Mouse (Mus musculus) right cerebral cortex, postnatal 36 days (tissue): ENCODE results near the gene Hydin.

Source experiments
- DNase-seq, 2 experiments: peaks; one replicate each; pipeline ENCODE4 v3.0.0; 2022; ENCODE audit warnings: low spot score in 2 of 2, mixed read lengths in 1 of 2

Hydin gene

DNA sequence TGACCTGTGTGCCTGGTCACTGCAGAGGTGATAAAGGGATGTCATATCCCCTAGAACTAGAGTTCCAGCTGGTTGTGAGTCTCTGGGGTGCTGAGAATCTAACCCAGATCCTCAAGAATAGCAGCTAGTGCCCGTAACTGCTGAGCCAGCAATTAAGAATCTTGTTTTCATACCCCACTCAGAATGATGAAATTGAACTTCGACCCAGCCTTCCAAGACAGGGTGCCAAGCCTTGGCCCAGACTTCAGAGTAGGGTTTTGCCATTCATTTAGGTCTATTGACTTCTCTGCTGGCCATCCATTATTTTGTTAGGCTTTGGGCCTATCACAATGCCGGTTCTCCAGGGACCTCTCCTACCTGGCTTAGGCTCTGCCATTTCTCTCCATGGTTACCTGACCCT is 367.0 kb downstream of the Hydin start:
- DNase-seq, result no peak

DNA sequence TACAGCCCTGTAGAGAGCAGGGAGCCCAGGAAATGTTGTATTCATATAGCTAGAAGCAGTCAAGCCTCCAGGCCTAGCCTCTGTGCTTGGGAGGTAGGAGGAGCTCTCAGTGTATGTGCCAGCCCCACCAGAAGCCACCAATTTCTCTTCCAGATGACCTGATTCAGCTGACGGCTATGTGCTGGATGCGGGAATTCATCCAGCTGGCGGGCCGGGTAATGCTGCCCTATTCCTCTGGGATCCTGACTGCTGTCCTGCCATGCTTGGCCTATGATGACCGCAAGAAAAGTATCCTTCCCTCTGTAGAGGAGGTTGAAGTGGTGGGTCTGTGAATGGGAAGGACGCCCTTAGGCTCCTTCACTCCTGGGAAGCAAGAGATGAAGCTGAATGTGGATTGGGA is 369.4 kb downstream of the Hydin start:
- no peak for DNase-seq

DNA sequence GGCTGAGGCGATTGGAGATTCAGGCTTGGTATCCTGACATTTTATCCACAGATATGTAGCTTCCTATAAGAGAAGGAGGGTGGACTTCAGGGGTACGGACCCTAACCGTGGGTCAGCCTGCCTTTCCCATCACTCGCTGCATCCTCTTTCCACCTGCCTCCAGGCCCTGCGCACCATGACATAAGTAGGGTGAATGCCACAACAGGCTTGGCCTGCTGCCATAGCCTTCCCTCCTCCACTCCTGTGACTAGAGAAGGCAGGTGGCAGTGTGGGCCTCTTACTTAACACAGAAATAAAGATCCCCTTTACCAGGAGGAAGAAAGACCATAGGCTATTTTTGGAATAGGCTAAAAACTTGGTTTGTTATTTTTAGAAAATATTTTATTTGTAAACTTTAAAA is 375.6 kb downstream of the Hydin start:
- DNase-seq, result no peak

DNA sequence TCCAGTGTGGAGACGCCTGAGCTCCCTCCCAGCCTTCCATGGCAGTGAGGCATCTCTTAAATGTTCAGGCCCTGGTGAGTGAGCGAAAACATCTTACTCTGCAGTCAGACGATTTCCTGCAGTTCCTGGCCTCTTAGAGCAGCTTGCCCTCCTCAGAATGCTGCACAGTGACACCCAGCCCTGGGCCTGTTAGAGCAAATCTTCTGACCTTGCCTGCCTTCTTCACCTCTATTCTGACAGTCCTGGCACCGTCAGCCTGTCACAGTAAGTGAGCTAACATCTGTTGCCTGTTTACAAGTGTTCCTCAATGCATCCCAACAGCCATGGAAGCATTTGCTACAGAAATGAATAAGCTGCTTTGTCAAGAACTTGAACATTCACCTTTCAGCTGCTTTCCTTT is 376.4 kb downstream of the Hydin start:
- no peak for DNase-seq

DNA sequence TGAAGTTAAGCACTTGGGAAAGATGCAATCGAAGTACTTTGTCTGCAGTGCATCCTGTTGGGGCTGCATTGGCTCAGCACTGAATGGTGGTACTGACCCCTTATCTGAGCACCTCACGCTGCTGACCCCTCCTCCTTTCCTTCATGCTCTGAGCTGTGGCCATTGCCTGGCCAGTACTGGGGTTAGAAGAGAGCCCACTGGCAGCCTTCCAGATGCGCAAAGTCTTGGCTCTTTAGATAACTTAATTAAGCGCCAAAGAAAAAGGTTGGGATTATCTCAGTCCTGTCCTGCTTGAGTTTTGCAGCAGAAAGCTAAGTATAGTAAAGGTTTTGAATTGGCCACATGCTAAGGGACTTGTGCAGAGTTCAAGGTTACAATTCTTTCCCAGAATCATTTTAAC is 377.6 kb downstream of the Hydin start:
- no peak for DNase-seq

DNA sequence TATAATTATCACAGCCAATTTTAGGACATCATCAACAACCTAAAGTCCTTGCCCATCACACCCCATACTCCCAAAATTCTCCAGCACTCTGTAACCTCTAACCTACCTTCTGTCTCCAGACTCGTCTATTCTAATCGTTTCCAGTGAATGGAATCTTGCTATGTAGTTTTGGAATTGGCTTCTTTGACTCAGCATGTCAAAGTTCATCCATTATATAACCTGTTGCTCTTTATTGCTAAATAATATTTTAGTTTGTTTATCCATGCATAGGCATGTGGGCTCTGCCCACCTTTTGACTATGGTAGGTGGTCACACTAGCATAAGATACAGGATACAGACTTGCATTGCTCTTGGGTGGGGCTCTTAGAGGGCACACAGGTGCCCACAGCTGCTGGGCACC is 378.1 kb downstream of the Hydin start:
- DNase-seq, result no peak

DNA sequence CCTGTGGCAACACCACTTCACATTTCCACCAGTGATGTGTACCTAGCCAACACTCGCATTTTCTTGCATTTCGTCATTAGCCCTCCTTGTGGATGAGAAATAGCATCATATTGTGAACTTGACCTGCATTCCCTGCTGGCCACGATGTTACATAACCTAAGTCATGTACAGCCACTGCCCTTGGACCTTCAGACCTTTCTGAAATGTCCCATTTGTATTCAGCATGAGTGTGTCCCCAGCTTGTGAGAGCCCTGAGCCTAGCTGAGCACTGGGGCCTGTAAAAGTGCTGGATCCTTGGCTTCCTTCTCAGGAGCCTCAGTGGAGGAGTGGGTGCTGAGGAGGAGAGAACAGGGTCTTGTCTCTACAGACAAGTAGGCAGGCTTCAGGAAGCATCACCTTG is 378.6 kb downstream of the Hydin start:
- no peak for DNase-seq

DNA sequence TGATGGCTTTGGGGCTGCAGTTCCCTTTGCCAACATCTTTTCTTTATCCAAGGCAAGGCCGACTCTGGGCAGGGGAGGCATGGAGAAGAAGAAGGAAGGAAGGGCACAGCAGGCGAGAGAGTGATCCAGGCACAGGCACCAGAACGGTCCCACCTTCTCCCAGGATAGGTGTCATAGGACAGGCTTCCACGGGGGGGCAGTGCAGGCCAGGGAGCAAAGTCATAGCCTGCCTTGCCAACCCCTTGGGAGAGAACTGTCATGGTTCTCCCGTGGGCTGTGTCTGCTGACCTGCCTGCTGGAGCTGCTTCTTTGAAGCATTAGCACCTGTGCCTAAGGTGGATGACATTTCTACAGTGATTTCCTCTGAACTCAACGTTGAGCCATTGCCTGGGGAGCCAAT is 379.3 kb downstream of the Hydin start:
- peak; percentile 40 to 48 for DNase-seq

DNA sequence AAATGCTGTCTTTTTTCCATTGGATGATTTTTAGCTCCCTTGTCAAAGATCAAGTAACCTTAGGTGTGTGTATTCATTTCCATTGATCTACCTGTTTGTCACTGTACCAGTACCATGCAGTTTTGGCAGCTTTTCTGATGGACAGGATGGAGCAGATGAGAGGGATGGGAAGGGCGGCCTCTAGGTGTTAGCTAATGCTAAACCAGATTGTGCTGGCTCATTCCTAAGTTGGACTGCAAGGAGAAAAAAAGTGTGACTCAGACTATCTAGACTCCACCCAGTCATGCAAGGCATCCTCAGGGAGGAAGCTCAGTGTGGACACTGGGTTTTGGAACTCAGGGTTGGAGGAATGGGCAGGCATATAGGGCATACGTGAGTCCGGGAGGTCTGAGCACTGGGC is 381.8 kb downstream of the Hydin start:
- DNase-seq, result no peak

DNA sequence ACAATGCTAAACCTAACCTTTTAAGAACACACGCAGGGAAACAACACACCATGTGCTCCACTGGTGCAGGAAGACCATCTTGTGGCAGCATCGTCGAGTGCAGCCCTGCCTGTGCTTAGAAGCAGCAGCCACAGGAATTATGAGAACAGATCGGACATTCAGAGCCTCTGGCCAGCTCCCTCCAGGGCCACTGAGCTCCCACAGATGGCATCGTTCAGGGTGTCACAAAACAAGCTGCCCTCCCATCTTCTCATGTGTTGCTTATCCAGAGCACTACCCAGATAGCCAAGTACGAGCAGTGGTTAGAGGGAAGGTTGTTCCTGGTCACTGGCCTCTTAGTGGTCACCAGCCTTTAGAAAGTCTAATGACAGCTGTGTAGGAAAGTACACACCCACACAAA is 382.5 kb downstream of the Hydin start:
- DNase-seq, result no peak

DNA sequence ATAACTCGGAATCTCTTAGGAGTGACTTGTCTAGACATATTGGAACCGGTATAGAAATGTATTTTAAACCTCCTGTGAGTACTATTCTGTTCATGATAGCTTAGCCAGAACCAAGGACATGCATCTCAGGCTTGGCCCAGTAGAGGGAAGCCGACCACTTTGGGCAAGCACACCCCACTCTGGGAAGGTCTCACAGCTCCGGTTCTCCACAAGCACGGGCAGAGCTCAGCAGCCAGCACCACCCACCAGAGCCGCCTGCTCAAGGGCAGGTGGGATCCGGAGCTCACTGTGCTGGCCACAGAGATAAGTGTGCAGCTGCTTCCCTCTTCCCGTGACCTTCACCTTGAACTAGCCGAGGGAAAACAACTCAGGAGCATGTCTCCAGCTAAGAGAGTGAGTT is 384.1 kb downstream of the Hydin start:
- DNase-seq, result no peak

DNA sequence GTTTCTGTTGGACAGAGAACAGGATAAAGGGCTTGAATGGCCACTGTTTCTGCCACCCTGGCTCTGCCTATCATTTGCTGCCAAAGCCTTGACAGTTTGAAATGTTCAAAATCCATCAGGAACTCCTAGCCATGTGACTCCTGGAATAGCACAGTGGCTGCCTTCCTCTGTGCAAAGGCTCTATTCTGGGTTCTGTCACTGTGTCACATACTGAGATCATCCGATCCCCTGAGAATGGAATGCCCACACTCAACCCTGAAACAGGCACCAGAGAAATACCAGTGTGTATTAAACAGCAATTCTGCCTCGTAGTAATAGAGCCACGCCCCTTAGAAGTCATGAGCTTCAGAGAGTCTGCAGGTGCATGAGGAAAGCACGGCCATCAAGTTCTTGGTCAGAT is 385.1 kb downstream of the Hydin start:
- DNase-seq, result no peak

DNA sequence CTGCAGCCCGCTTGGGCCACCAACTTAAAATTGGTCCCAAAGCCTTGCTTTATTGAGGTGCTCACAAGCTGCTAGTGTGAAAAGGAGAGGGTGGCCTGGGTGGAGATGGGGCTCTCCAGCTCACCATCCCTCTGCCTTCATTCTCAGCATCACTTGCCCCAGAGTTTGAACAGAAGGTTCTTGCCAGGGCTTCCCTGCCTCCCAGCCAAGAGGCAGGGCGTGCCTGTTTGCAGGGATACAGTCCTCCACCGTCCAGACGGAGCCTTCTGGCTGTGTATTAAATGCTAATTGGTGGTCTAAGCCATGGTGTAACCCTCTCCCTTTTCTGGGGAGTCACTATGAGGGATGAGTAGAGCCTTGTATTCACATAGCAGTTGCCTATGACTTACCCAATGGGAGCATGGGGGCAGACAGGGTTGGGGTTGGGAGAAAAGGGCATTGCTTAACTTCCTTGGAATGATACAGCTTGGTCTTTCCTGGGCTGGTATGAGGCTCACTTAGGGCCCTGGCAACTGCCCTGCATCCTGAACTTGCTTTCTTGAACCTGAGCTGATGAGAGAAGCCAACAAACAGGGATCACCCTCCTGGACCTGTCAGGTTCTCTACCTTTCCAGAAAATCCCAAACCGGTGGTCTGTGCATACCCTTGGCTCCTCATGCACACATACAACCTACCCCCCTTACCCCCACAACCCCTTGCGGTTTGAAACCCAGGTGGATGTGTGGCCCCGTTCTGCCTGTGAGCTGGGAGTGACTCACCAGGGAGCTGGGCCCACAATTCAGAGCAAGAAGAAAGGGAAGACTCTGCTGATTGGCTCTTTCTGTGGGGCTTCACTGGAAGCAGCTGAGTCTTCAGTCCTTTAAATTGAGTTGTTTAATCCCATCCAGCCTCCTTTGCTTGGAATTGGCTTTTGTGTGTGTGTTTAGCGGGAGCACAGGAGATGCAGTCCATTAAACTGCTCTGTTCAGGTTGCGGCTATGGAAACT is 387.6 kb downstream of the Hydin start:
- DNase-seq, result no peak

DNA sequence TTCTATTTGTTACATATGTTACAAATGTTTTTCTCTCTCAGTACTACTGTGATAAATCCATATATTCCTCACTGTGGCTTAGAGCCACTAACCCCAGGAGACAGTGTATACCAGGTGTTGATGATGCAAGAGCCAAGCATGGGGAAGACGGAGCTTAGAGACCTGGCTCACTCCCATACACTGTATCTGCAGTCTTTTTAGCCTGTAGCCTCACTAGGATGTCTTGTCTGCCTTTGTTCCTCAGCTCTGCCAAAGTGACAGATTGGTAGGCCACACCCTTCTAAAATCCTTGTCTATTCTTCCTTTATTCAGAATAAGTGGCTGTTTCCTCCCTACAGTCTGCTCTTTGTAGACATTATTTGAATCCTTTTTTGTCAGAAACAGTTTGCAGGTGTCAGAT is 389.1 kb downstream of the Hydin start:
- no peak for DNase-seq

DNA sequence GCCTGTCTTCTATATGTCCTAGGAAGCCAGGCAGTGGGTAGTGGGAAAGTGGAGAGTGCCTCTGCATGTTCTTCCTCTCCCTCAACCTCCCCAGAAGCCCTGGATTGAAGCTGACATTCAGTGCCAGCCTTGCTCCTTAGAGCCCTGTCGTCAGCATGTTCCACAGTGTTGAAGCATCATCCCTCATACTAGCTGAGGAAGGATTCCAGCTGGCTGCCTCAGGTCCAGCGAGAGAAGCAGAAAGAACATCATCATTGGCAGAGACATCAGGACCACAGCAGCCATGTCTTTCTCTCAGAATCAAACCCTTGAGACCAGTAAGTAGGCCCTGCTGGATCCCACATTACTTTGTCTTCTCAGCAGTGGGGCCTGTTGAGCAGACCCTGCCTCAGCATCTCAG is 390.9 kb downstream of the Hydin start:
- DNase-seq, result no peak
